Mouse (Mus musculus) forebrain, embryonic 11.5 days (tissue): ENCODE measurements around the gene Pkmyt1. TPM values are rescaled to one million over a fixed set of nuclear protein-coding genes. Genes with fewer than 3 reads are reported as not detected.

Experiments used
- ATAC-seq: fragments of 200-750 bp; cut with Nextera tagmentation; replicated peaks from 2 replicates; pipeline ENCODE4 v1.8.0; 2017; ENCODE audit warnings: moderate TSS enrichment; ENCODE audit not compliant: low FRiP score
- DNase-seq: peaks from one replicate; pipeline ENCODE4 v3.0.0-alpha.2; 2017; ENCODE audit warnings: low spot score
- H3K27ac ChIP-seq: fragments of 300-500 bp; sonication (generic); 2 replicates; pipeline ENCODE4 v1.5.1; 2014; ENCODE audit warnings: low read depth, low read length
- H3K27me3 ChIP-seq: fragments of 300-500 bp; sonication (generic); 2 replicates; pipeline ENCODE4 v1.6.1; 2014; ENCODE audit warnings: mild to moderate bottlenecking, low read length, mixed read lengths; ENCODE audit not compliant: control insufficient read depth, insufficient read depth
- H3K36me3 ChIP-seq: fragments of 300-500 bp; sonication (generic); 2 replicates; pipeline ENCODE4 v1.6.1; 2014; ENCODE audit warnings: mild to moderate bottlenecking, low read length, moderate library complexity, mixed read lengths; ENCODE audit not compliant: control insufficient read depth, insufficient read depth
- H3K4me1 ChIP-seq: fragments of 300-500 bp; sonication (generic); replicated peaks from 2 replicates; pipeline ENCODE4 v1.6.1; 2014; ENCODE audit warnings: low read length, mixed read lengths; ENCODE audit not compliant: control insufficient read depth, insufficient read depth
- H3K4me2 ChIP-seq: fragments of 300-500 bp; sonication (generic); 2 replicates; pipeline ENCODE4 v1.6.1; 2014; ENCODE audit warnings: low read depth, mild to moderate bottlenecking, low read length, moderate library complexity, mixed read lengths; ENCODE audit not compliant: severe bottlenecking
- H3K4me3 ChIP-seq: fragments of 300-500 bp; sonication (generic); 2 replicates; pipeline ENCODE4 v1.5.1; 2014; ENCODE audit warnings: low read depth, low read length
- H3K9ac ChIP-seq: fragments of 300-500 bp; sonication (generic); 2 replicates; pipeline ENCODE4 v1.6.1; 2014; ENCODE audit warnings: low read length
- H3K9me3 ChIP-seq: fragments of 300-500 bp; sonication (generic); 2 replicates; pipeline ENCODE4 v1.6.1; 2016; ENCODE audit warnings: low read length, mixed read lengths; ENCODE audit not compliant: control insufficient read depth
- WGBS: fragments of 180-500 bp; shearing (Covaris S2); extraction: QIAGEN DNeasy Blood & Tissue Kit; methylation state at CpG from one replicate; pipeline ENCODE4 v1.1.7; 2014; 5-methylcytosine and 5-hydroxymethylcytosine counted together
- polyA plus RNA-seq: library from polyadenylated mRNA; unstranded; fragments of >200 nt; fragmentation: Nextera tagmentation; extraction: Ambion mirVana; gene quantifications from 2 replicates; pipeline ENCODE4 v1.2.1, GENCODE M21; 2014

Pkmyt1 gene
- polyA plus RNA-seq, 1 experiment from 2014 or later: 61.3 TPM

- Histone ChIP-seq H3K4me2 (no peak overlapping the region), H3K9ac (no peak overlapping the region), H3K27me3 (no peaks in the 10 kb centered on the region), H3K36me3 (no peaks in the 10 kb centered on the region; the same call in 1 of the 2 replicates), H3K9me3 (no peaks in the 10 kb centered on the region), H3K4me1 (peaks cover 3% of the 10 kb centered on the region; the same call in 1 of the 2 replicates), H3K27ac (no peak overlapping the region), H3K4me3 (no peak overlapping the region)
- DNase-seq: no peak
- ATAC-seq: no peak
- 80% methylated on average over 1 of the region's 1 CpGs for WGBS
These were observed 4.3 kb downstream of the Pkmyt1 start for GRCm38 (mm10) chr17:23730441-23730840.

DNA sequence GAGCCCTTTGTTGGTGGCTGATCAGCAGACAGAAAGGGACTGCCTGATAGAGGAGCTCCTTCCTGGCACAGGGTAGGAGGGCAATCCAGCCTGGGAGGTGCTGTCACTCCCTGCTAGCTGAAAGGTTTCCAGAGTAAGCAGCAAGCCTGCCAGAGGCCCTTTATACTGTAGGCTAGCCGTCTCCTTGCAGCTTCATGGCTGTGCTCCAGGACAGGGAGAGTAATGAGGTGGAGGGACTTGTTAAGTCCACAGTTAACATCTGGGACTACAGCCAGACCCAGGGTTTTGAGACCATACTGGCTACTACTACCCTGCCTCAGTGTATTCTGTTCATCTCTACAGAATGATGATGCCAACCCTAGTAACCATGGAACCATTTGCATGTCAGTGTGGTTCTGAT, 8.2 kb downstream of the Pkmyt1 start:
- Histone ChIP-seq H3K4me1 (peaks cover 10% of the 10 kb centered on the region; the same call in 1 of the 2 replicates), H3K4me2 (no peak overlapping the region), H3K27ac (no peak overlapping the region), H3K4me3 (no peak overlapping the region), H3K36me3 (no peaks in the 10 kb centered on the region; the same call in 1 of the 2 replicates), H3K9ac (no peak overlapping the region), H3K9me3 (no peaks in the 10 kb centered on the region), H3K27me3 (no peaks in the 10 kb centered on the region; the same call in 1 of the 2 replicates)
- no peak for ATAC-seq
- DNase-seq: no peak
- 95% methylated on average over 1 of the region's 1 CpGs for WGBS

DNA sequence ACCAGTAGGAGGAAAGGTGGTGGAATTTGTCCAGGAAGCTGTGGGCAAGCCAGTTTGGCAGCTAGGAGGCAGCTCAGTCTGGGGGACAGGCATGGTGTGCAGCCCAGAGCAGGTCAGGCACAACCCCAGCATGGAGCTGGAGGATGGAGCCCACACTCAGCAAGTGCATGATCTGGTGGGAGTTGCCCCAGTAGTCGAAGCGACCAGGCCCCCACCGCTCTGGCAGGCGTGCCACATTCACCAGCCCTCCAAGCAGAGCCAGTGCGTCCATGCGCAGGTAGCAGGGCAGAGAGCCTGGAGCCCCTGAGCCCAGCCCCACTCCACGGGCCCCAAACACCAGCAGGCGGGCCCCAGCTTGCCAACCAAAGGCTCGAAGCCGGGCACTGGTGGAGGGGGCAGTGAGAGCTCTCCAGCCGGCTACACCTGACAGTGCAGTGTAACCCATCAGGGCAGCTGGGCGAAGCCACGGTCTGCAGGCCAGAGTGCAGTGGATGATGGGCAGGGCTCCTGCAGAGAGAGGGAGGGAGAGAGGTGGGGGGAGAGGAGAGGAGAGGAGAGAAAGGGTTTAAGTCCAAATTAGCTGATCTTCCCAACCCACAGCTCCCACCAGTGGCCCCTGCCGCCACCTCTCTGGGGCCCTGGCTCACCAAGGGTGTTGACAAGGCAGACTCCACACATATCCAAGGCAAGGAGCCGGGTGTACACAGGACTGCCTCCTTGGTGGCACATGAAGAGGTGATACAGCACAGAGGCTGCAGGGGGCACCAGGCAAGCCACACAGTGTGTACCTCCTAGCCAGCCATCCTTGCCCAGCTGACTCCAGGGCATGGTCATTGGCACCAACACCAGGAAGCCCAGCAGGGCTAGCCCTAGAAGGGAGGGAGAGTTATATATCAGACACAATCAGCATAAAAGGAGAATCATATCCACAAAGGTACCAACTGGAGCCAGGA, 11.6 kb downstream of the Pkmyt1 start:
- Histone ChIP-seq H3K27me3 (peaks cover 24% of the 10 kb centered on the region), H3K9ac (no peak overlapping the region), H3K4me2 (no peak overlapping the region), H3K4me3 (no peak overlapping the region), H3K27ac (no peak overlapping the region), H3K9me3 (no peaks in the 10 kb centered on the region), H3K36me3 (no peaks in the 10 kb centered on the region; the same call in 1 of the 2 replicates), H3K4me1 (peaks cover 15% of the 10 kb centered on the region; the same call in 1 of the 2 replicates)
- 63% methylated on average over 15 of the region's 15 CpGs for WGBS
- no peak for DNase-seq
- no peak for ATAC-seq

- peaks cover 15% of the 10 kb centered on the region; the same call in 1 of the 2 replicates for H3K4me1 ChIP-seq
- no peak for DNase-seq
- no peak for ATAC-seq
- H3K9ac ChIP-seq: peak overlapping the region; percentile 74
- H3K4me2 ChIP-seq: peak overlapping the region; percentile 99
- peak overlapping the region; percentile 64 for H3K4me3 ChIP-seq
- H3K27ac ChIP-seq: no peak overlapping the region
- H3K36me3 ChIP-seq: no peaks in the 10 kb centered on the region; the same call in 1 of the 2 replicates
- H3K27me3 ChIP-seq: peaks cover 34% of the 10 kb centered on the region
- no peaks in the 10 kb centered on the region for H3K9me3 ChIP-seq
- WGBS: 25% methylated on average over 2 of the region's 2 CpGs
These were observed 12.7 kb downstream of the Pkmyt1 start for GRCm38 (mm10) chr17:23738836-23739201.

DNA sequence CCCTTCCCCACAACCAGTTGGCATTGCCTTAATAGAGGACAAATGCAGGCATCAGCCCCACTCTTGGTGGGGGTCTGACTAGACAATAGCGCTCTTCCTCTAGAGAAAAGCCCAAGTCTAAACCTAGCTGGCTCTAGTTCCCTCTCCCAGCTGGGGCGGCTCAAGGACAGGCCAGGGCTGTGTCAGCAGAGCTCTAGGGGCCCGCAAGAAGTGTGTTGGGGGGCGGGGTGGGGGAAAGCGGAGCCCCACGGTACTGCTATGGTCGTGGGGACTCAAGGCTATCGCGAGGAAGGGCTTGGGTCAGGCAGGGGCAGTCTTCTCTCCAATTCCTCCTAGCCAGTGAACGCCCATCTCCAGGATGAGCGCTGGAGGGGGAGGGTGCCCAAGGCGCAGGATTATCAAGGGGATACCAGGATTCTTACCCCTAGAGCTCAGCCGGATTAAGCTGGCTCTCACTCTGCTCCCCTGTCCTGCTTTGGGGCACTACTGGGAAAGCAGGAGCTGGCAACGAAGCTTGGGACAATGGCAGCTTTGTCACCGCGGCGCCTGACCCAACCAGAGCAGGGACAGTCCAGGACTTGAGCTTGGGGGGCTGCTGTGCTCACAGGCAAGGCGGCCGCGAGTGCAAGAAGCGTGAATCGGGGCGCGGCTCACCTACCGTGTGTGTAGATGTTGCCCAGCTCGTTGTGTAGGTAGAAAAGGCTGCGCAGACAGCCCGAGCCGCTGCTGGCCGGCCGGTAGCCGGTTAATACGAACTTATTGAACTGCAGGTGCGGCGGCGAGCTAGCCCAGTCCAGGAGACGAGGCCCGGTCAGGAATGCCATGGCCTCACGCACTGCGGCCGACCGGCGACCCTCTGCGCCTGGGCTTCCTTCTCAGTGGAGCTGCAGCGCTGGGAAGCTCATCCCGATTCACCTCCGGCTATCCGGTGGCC, 13.3 kb downstream of the Pkmyt1 start:
- peak overlapping the region; percentile 64 for H3K4me3 ChIP-seq
- H3K4me2 ChIP-seq: peak overlapping the region; percentile 99
- DNase-seq (peak; percentile 78), ATAC-seq (peak; percentile 51)
- H3K9me3 ChIP-seq: no peaks in the 10 kb centered on the region
- peak overlapping the region; percentile 46; the same call in 1 of the 2 replicates for H3K27ac ChIP-seq
- WGBS: under 1% methylated on average over 48 of the region's 48 CpGs
- peak overlapping the region; percentile 74 for H3K9ac ChIP-seq
- H3K4me1 ChIP-seq: peaks cover 17% of the 10 kb centered on the region; the same call in 1 of the 2 replicates
- peaks cover 41% of the 10 kb centered on the region for H3K27me3 ChIP-seq
- no peaks in the 10 kb centered on the region; the same call in 1 of the 2 replicates for H3K36me3 ChIP-seq

DNA sequence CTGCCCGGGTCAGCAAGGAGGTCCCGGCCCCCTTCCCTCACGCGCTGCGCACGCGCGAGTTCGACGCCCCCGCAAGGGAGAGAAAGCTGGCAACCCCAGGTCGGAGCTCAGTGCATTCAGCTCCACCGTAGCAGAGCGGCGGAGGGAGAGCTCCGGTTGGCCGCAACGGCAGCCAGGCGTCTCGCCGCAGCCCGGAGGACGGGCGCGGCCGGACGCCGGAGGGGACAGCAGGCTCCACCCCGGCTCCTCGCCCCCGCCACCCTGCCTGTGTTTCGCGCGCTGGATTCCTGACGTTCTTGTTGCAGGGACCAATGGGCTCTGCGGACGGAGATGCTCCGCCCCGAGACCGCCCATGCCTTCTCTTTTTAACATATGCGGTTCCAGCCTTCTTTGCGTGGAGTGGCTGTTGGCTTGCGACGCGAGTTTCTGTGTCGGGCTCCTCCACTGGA, 14.0 kb downstream of the Pkmyt1 start:
- Histone ChIP-seq H3K4me2 (peak overlapping the region; percentile 99), H3K4me1 (peaks cover 21% of the 10 kb centered on the region), H3K27me3 (peaks cover 47% of the 10 kb centered on the region), H3K27ac (peak overlapping the region; percentile 46; the same call in 1 of the 2 replicates), H3K9me3 (no peaks in the 10 kb centered on the region), H3K4me3 (peak overlapping the region; percentile 64), H3K9ac (peak overlapping the region; percentile 74), H3K36me3 (no peaks in the 10 kb centered on the region; the same call in 1 of the 2 replicates)
- WGBS: 0% methylated on average over 46 of the region's 46 CpGs
- ATAC-seq (peak; percentile 86), DNase-seq (peak; percentile 93)

DNA sequence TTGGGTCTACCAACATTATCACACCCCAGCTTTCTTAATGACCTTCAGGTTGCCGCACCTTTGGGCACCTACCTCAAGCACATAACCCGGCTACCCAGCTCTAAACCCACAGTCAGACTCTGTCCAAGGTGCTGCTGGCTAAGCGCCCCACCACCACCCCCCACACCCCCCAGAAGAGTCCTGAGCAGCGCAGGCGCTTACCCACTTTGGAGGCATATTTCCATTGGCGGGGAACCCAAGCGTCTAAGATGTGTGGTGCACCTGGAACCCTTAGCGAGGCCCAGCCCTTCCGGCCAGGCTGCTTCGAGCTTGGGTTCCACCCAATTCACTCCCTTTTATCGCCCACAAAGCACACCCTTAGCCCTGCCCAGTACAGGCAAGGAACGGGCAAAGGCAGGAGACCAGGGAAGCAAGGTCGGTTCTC, 14.5 kb downstream of the Pkmyt1 start, which contains the start of gene Paqr4:
Gene Paqr4, minus strand, starts transcription at position 270 of the 424 bp plus-strand sequence.
- Histone ChIP-seq H3K27ac (peak within 1 kb of the TSS; percentile 46; the same call in 1 of the 2 replicates), H3K36me3 (no peaks in the 10 kb centered on the region), H3K9ac (peak within 1 kb of the TSS; percentile 74), H3K9me3 (no peaks in the 10 kb centered on the region), H3K4me2 (peak within 1 kb of the TSS; percentile 99), H3K4me3 (peak within 1 kb of the TSS; percentile 64), H3K4me1 (peaks cover 25% of the 10 kb centered on the region), H3K27me3 (peaks cover 51% of the 10 kb centered on the region)
- WGBS: 7% methylated on average over 13 of the region's 13 CpGs
- DNase-seq: no peak
- ATAC-seq: no peak; the same call in none of the 2 replicates
